Mouse (Mus musculus) MEL (cell line): ENCODE measurements around the gene Plcb4. TPM values are rescaled to one million over a fixed set of nuclear protein-coding genes. Genes with fewer than 3 reads are reported as not detected.

Experiments used
- DNase-seq: peaks from one replicate; pipeline ENCODE4 v3.0.0; 2011; ENCODE audit warnings: low read depth, low spot score
- H3K27ac ChIP-seq: 2 replicates; pipeline ENCODE4 v1.5.1; 2012; ENCODE audit warnings: low read depth, mild to moderate bottlenecking, control low read depth, low read length, moderate library complexity; ENCODE audit not compliant: control insufficient read depth
- H3K27me3 ChIP-seq, 2 experiments: fragments of 150-350 bp in 1 of 2; sonication (generic) in 1 of 2; 2 replicates each; pipeline ENCODE4 v1.6.1; 2012; ENCODE audit warnings: low read length in 2 of 2, mild to moderate bottlenecking in 2 of 2, improper control_type of control experiment in 1 of 2, moderate library complexity in 1 of 2; ENCODE audit not compliant: insufficient read depth in 2 of 2, control insufficient read depth in 1 of 2
- H3K36me3 ChIP-seq, 2 experiments: 2 replicates each; pipeline ENCODE4 v1.6.1; 2012 to 2014; ENCODE audit warnings: low read length in 2 of 2, improper control_type of control experiment in 1 of 2, inconsistent platforms in 1 of 2, mild to moderate bottlenecking in 1 of 2; ENCODE audit not compliant: insufficient read depth in 2 of 2, control insufficient read depth in 1 of 2
- H3K4me1 ChIP-seq, 2 experiments: fragments of 150-350 bp in 1 of 2; sonication (generic) in 1 of 2; 2 replicates each; pipeline ENCODE4 v1.6.1; 2012; ENCODE audit warnings: low read length in 2 of 2, improper control_type of control experiment in 1 of 2, mild to moderate bottlenecking in 1 of 2; ENCODE audit not compliant: insufficient read depth in 2 of 2, control insufficient read depth in 1 of 2
- H3K4me3 ChIP-seq, 2 experiments: fragments of 150-350 bp in 1 of 2; sonication (generic) in 1 of 2; 2 replicates each; pipeline ENCODE4 v1.5.1; 2012; ENCODE audit warnings: low read depth in 2 of 2, low read length in 2 of 2, mild to moderate bottlenecking in 2 of 2, moderate library complexity in 2 of 2, control low read depth in 1 of 2, improper control_type of control experiment in 1 of 2; ENCODE audit not compliant: control insufficient read depth in 1 of 2, insufficient read depth in 1 of 2
- H3K79me2 ChIP-seq: 2 replicates; pipeline ENCODE4 v1.6.1; 2012; ENCODE audit warnings: mild to moderate bottlenecking, low read length, moderate library complexity; ENCODE audit not compliant: control insufficient read depth, poor library complexity, insufficient read depth
- H3K9ac ChIP-seq: 2 replicates; pipeline ENCODE4 v1.6.1; 2012; ENCODE audit warnings: low read depth, mild to moderate bottlenecking, control low read depth, low read length, moderate library complexity; ENCODE audit not compliant: control insufficient read depth, poor library complexity, severe bottlenecking
- H3K9me3 ChIP-seq: fragments of 150-350 bp; sonication (generic); replicated peaks from 2 replicates; pipeline ENCODE4 v1.6.1; 2012; ENCODE audit warnings: mild to moderate bottlenecking, low read length, improper control_type of control experiment, moderate library complexity; ENCODE audit not compliant: insufficient read depth
- BHLHE40 ChIP-seq: IDR thresholded peaks from 2 replicates; pipeline ENCODE4 v1.6.1; 2012; ENCODE audit warnings: low read depth, mild to moderate bottlenecking, inconsistent platforms, low read length, improper control_type of control experiment, borderline replicate concordance
- CTCF ChIP-seq, 3 experiments: IDR thresholded peaks in 2 of 3; conservative IDR thresholded peaks in 1 of 3; 2 replicates each; pipeline ENCODE4 v1.5.1; 2011 to 2012; ENCODE audit warnings: low read length in 3 of 3, low read depth in 2 of 3, mild to moderate bottlenecking in 2 of 3, improper control_type of control experiment in 1 of 3, inconsistent platforms in 1 of 3, mixed read lengths in 1 of 3, moderate library complexity in 1 of 3; ENCODE audit not compliant: control insufficient read depth in 1 of 3, insufficient read depth in 1 of 3, poor library complexity in 1 of 3, severe bottlenecking in 1 of 3
- E2F4 ChIP-seq: IDR thresholded peaks from 2 replicates; pipeline ENCODE4 v1.6.1; 2011; ENCODE audit warnings: low read depth, low read length, improper control_type of control experiment, borderline replicate concordance
- ELF1 ChIP-seq: IDR thresholded peaks from 2 replicates; pipeline ENCODE4 v1.6.1; 2014; ENCODE audit warnings: low read depth, mild to moderate bottlenecking, inconsistent platforms, low read length, improper control_type of control experiment, moderate library complexity
- GATA1 ChIP-seq: IDR thresholded peaks from 2 replicates; pipeline ENCODE4 v1.6.1; 2011; ENCODE audit warnings: low read depth, low read length, improper control_type of control experiment
- HCFC1 ChIP-seq: IDR thresholded peaks from 2 replicates; pipeline ENCODE4 v1.6.1; 2012; ENCODE audit warnings: low read depth, mild to moderate bottlenecking, inconsistent platforms, low read length, improper control_type of control experiment, moderate library complexity
- JUND ChIP-seq: IDR thresholded peaks from 2 replicates; pipeline ENCODE4 v1.6.1; 2011; ENCODE audit warnings: low read depth, mild to moderate bottlenecking, improper control_type of control experiment, low read length
- MYC ChIP-seq: IDR thresholded peaks from 2 replicates; pipeline ENCODE4 v1.6.1; 2011; ENCODE audit warnings: low read depth, mild to moderate bottlenecking, low read length, improper control_type of control experiment, moderate library complexity
- POLR2A ChIP-seq, 2 experiments: IDR thresholded peaks; 2 replicates each; pipeline ENCODE4 v1.6.1; 2011 to 2012; ENCODE audit warnings: low read length in 2 of 2, mild to moderate bottlenecking in 2 of 2, control low read depth in 1 of 2, improper control_type of control experiment in 1 of 2, low read depth in 1 of 2, moderate library complexity in 1 of 2; ENCODE audit not compliant: control insufficient read depth in 1 of 2, insufficient read depth in 1 of 2, poor library complexity in 1 of 2
- POLR2AphosphoS2 ChIP-seq: IDR thresholded peaks from 2 replicates; pipeline ENCODE4 v1.6.1; 2011; ENCODE audit warnings: low read length, improper control_type of control experiment
- POLR2AphosphoS5 ChIP-seq: IDR thresholded peaks from 2 replicates; pipeline ENCODE4 v1.6.1; 2012; ENCODE audit warnings: low read depth, borderline replicate concordance, mild to moderate bottlenecking, inconsistent platforms, low read length, moderate library complexity, mixed read lengths
- SIN3A ChIP-seq: IDR thresholded peaks from 2 replicates; pipeline ENCODE4 v1.6.1; 2012; ENCODE audit warnings: low read length, improper control_type of control experiment, inconsistent platforms
- TBP ChIP-seq: IDR thresholded peaks from 2 replicates; pipeline ENCODE4 v1.8.0; 2011; ENCODE audit warnings: low read depth, low read length, improper control_type of control experiment
- TCF12 ChIP-seq: IDR thresholded peaks from 2 replicates; pipeline ENCODE4 v1.6.1; 2014; ENCODE audit warnings: low read depth, mild to moderate bottlenecking, inconsistent platforms, low read length, improper control_type of control experiment, moderate library complexity
- UBTF ChIP-seq: IDR thresholded peaks from 2 replicates; pipeline ENCODE4 v1.6.1; 2012; ENCODE audit warnings: low read depth, mild to moderate bottlenecking, inconsistent platforms, low read length, improper control_type of control experiment, moderate library complexity, borderline replicate concordance; ENCODE audit not compliant: insufficient read depth
- USF1 ChIP-seq: IDR thresholded peaks from 2 replicates; pipeline ENCODE4 v1.6.1; 2014; ENCODE audit warnings: low read depth, mild to moderate bottlenecking, inconsistent platforms, low read length, improper control_type of control experiment, moderate library complexity
- USF2 ChIP-seq, 2 experiments: IDR thresholded peaks; 2 replicates each; pipeline ENCODE4 v1.6.1; 2011 to 2012; ENCODE audit warnings: improper control_type of control experiment in 2 of 2, low read length in 2 of 2, borderline replicate concordance in 1 of 2, inconsistent platforms in 1 of 2, low read depth in 1 of 2, mild to moderate bottlenecking in 1 of 2; ENCODE audit not compliant: insufficient read depth in 1 of 2
- ZC3H11A ChIP-seq: IDR thresholded peaks from 2 replicates; pipeline ENCODE4 v1.6.1; 2012; ENCODE audit warnings: low read depth, mild to moderate bottlenecking, inconsistent platforms, low read length, improper control_type of control experiment
- ZMIZ1 ChIP-seq: IDR thresholded peaks from 2 replicates; pipeline ENCODE4 v1.6.1; 2012; ENCODE audit warnings: low read depth, mild to moderate bottlenecking, inconsistent platforms, low read length, improper control_type of control experiment, moderate library complexity
- ZNF384 ChIP-seq: IDR thresholded peaks from 2 replicates; pipeline ENCODE4 v1.6.1; 2012; ENCODE audit warnings: low read depth, mild to moderate bottlenecking, inconsistent platforms, low read length, improper control_type of control experiment
- polyA plus RNA-seq, 2 experiments: library from polyadenylated mRNA; stranded (reverse) in 1 of 2; unstranded in 1 of 2; fragments of >175 nt in 1 of 2; fragments of >200 nt in 1 of 2; gene quantifications; 2 replicates each; pipeline versions ENCODE4 v1.2.1 to v1.2.4; 2012; ENCODE audit warnings: low replicate concordance in 2 of 2, low read depth in 1 of 2; ENCODE audit not compliant: insufficient read length in 2 of 2, insufficient read depth in 1 of 2, missing spikeins in 1 of 2
- total RNA-seq: library from RNA; depleted of rRNA; stranded (reverse); fragments of 300-350 nt; gene quantifications from 2 replicates; pipeline ENCODE4 v1.2.3, GENCODE M21; 2012

Plcb4 gene
- total and polyA plus RNA-seq, 3 experiments, result not detected

- no peaks in the 10 kb centered on the region for H3K4me1 ChIP-seq
- H3K27me3 ChIP-seq, result no peaks in the 10 kb centered on the region
- H3K36me3 ChIP-seq, result no peaks in the 10 kb centered on the region
- H3K9ac ChIP-seq, result no peak overlapping the region
- DNase-seq, result no peak
- no peak overlapping the region for H3K27ac ChIP-seq
- no peaks in the 10 kb centered on the region for H3K79me2 ChIP-seq
- no peaks in the 10 kb centered on the region for H3K9me3 ChIP-seq
- H3K4me3 ChIP-seq, result no peak overlapping the region
- TF ChIP-seq POLR2AphosphoS2, result no peak
- TF ChIP-seq USF2 (IDR thresholded peaks at IDR 0.05; ENCODE audit: borderline replicate concordance in 1 of 2, insufficient read depth in 1 of 2, low read depth in 1 of 2, low read length in 2 of 2), result no peak
- no peak for TF ChIP-seq GATA1
- no peak for TF ChIP-seq MYC
- no peak for TF ChIP-seq POLR2AphosphoS5
- TF ChIP-seq ZNF384, result no peak
- TF ChIP-seq TBP, result no peak
- TF ChIP-seq ZC3H11A, result no peak
These were observed 399.1 kb downstream of the Plcb4 start for GRCm38 (mm10) chr2:136057861-136058331.

- H3K9me3 ChIP-seq, result no peaks in the 10 kb centered on the region
These were observed 399.6 kb downstream of the Plcb4 start for GRCm38 (mm10) chr2:136058398-136058797.

More at GRCm38 (mm10) chr2:136058398-136058797, 399.6 kb downstream of the Plcb4 start:
- H3K4me1 ChIP-seq, result no peaks in the 10 kb centered on the region
- DNase-seq, result no peak
- no peaks in the 10 kb centered on the region for H3K36me3 ChIP-seq
- TF ChIP-seq BHLHE40 (no peak), POLR2AphosphoS5 (no peak), TBP (no peak), SIN3A (no peak), UBTF (no peak), POLR2AphosphoS2 (no peak), TCF12 (no peak), E2F4 (no peak), USF1 (no peak), ZNF384 (no peak), ZMIZ1 (no peak), USF2 (IDR thresholded peaks at IDR 0.05; ENCODE audit: borderline replicate concordance in 1 of 2, insufficient read depth in 1 of 2, low read depth in 1 of 2, low read length in 2 of 2) (no peak), CTCF (IDR thresholded peaks at IDR 0.05 in 2 of 3, conservative IDR thresholded peaks at IDR 0.05 in 1 of 3; ENCODE audit: control insufficient read depth in 1 of 3, insufficient read depth in 1 of 3, low read depth in 2 of 3, low read length in 3 of 3, poor library complexity in 1 of 3, severe bottlenecking in 1 of 3) (no peak), HCFC1 (no peak), ELF1 (no peak), JUND (no peak), POLR2A (IDR thresholded peaks at IDR 0.05; ENCODE audit: control insufficient read depth in 1 of 2, insufficient read depth in 1 of 2, low read depth in 1 of 2, low read length in 2 of 2, poor library complexity in 1 of 2) (no peak)
- H3K4me3 ChIP-seq, result no peak overlapping the region
- no peaks in the 10 kb centered on the region for H3K27me3 ChIP-seq
- no peak overlapping the region for H3K27ac ChIP-seq
- no peak overlapping the region for H3K9ac ChIP-seq
- H3K79me2 ChIP-seq, result no peaks in the 10 kb centered on the region
